Mouse (Mus musculus) adrenal gland, postnatal 25 days (tissue): ENCODE results near the gene Homer2. TPM values are rescaled to one million over a fixed set of nuclear protein-coding genes. Genes with fewer than 3 reads are reported as not detected.

Source experiments
- DNase-seq: peaks from one replicate; pipeline ENCODE4 v3.0.0; 2021; ENCODE audit warnings: mixed read lengths
- total RNA-seq: library from RNA; stranded (reverse); gene quantifications from 2 replicates; pipeline ENCODE4 v1.2.3, GENCODE M21; 2021

The Homer2 gene
- total RNA-seq, 1 experiment from 2014 or later = 2.4 TPM

DNA sequence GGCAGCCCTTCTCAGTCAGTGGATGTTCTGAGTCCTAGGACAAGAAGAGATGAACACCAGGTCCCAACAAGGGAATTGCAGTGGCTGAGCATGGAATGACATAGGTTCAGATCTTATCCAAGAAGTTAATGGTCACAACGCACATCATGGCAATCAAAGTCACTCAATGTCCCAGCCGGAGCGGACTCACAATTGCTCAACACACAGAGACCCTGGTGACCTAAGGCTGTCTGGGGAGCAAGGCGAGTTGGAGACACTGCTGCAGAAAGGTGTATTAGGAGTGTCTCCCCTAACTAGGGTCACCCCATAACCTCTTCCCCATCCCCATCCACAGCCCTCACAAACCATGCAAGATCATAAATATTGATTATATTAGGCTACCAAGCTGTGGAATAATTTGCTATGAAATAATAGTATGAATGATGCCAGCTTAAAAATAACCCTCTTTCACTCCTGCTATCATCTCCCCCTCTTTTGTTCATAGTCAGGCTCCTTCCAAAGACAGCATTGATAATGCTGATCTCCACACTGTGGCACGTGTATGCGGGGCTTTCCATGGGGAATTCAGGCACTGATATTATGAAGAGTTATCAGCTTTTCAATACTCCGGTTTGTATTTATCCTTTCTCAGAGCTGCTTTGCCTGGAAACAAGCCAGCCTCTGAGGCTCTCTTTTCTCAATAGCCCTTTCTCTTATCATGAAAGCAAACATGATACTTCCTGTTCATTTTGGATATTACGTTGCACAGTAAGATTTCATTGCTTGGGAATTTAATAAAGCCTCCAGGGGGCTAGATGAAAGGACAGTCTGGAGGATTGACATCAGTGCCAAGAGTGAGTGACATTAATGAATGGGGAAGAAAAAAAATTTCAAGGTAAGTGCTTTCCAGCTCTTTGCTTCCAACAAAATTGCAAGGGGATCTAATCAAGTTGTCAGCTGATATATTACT is 147.0 kb downstream of the Homer2 start:
- no peak for DNase-seq

GRCm38 (mm10) chr7:81559231-81559980 is 147.9 kb downstream of the Homer2 start:
- no peak for DNase-seq

DNA sequence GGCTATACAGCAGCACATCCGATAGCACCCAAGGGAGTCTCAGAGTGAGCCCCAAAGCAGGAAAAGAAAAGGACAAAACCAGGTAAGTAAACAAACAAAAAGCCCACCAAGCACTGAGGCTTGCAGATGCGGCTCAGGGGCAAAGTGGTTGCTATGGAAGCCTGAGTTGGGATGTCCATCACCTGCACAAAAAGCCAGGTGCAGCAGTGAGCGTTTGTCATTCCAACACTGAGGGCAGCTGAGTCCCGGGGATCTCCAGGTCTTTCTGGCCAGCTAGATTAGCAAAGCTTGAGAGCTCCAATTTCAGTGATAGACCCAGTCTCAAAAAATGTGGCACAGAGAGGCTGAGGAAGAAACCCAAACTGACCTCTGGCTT is 149.4 kb downstream of the Homer2 start:
- no peak for DNase-seq

- DNase-seq = no peak
These were observed 149.9 kb downstream of the Homer2 start for GRCm38 (mm10) chr7:81557252-81557984.

GRCm38 (mm10) chr7:81556839-81557238 is 150.5 kb downstream of the Homer2 start:
- DNase-seq = no peak

GRCm38 (mm10) chr7:81554369-81554768 is 153.0 kb downstream of the Homer2 start:
- DNase-seq = peak; percentile 33

GRCm38 (mm10) chr7:81553589-81553988 is 153.7 kb downstream of the Homer2 start:
- no peak for DNase-seq

Other genes with a start within 250 kb of the Homer2 start
- 9.3 and 13.1 TPM in 2 replicates for gene Ap3b2, start 213.6 kb downstream of the Homer2 start, total RNA-seq
- not detected in 2 replicates for gene BC048679, start 209.2 kb downstream of the Homer2 start, total RNA-seq
- gene Fsd2, start 140.6 kb downstream of the Homer2 start, total RNA-seq = 0.29 and 0.85 TPM in 2 replicates
- gene Whamm, start 136.3 kb downstream of the Homer2 start, total RNA-seq = 21.4 and 25.0 TPM in 2 replicates
- 46.5 and 55.8 TPM in 2 replicates for gene Ramac, start 55.4 kb upstream of the Homer2 start, total RNA-seq
- 41.1 and 48.2 TPM in 2 replicates for gene 3110040N11Rik, start 82.0 kb upstream of the Homer2 start, total RNA-seq
- gene Btbd1, start 121.9 kb upstream of the Homer2 start, total RNA-seq = 113 and 119 TPM in 2 replicates
- gene Gm10160, start 148.3 kb upstream of the Homer2 start, total RNA-seq = not detected in 2 replicates
- gene Tm6sf1, start 151.5 kb upstream of the Homer2 start, total RNA-seq = 11.6 and 12.4 TPM in 2 replicates
- gene Hdgfl3, start 226.9 kb upstream of the Homer2 start, total RNA-seq = 12.4 and 14.2 TPM in 2 replicates